Mouse (Mus musculus) thymus, postnatal 25 days (tissue): ENCODE measurements at regions not wholly inside any gene's neighbourhood (a gene's known extent, or its start where the extent isn't known, plus 50 kb on each side); places are given as distances from the start of the nearest gene placed in this dataset.

ENCODE experiments used
- DNase-seq: peaks from one replicate; pipeline ENCODE4 v3.0.0; 2022

DNA sequence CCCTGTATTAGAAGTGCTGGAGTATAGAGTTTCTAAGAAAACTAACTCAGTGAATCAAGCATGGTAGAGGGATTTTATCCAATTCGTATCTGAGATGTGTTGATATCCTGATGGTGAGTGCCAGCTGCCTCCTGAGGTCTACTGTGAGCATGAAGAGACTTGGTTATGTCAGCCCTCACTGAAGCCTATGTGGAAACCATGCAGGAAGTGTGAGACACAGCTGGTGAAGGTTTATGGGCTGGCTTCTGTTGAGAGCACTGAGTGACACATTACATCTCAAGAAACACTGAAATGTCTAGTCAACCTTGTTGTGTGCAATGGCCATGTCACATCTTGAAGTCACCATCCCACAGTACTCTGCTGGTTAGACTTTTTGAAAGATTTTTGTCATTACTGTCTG, 104.6 kb downstream of the Psmg1 start:
- peak; percentile 45 for DNase-seq

DNA sequence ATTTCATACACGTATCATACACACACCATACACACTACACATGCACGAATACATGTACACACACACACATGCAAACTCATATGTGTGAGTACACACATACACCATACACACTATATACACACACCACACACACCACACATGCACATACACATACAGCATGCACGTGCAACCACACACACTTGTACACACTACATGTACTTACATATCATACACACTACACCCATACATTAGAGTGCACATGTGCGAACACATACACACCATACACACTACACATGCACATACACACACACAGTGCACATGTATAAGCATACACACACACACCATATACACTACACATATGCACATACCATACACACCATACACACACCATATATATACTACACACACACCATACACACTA, 117.5 kb downstream of the Psmg1 start:
- peak; percentile 1 for DNase-seq

DNA sequence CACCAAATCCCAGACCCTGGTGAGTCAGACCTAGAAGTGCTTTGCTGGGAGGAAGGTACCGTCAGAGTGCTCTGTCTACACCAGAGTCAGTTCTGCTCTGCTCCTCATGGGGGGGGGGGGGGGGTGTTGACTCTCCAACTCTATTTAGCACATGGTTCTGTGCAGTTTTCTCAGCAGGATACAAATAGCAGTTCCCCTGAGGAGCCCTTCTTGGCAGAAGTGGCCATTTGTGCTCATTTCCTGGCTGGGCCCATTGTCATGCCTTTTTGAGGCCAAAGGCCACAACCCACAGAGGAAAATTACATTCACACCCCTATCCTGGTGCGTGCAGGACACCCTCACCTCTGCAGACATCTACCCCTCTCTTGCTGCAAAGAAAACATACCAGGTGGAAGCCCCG, 118.3 kb downstream of the Psmg1 start:
- DNase-seq = peak; percentile 29

DNA sequence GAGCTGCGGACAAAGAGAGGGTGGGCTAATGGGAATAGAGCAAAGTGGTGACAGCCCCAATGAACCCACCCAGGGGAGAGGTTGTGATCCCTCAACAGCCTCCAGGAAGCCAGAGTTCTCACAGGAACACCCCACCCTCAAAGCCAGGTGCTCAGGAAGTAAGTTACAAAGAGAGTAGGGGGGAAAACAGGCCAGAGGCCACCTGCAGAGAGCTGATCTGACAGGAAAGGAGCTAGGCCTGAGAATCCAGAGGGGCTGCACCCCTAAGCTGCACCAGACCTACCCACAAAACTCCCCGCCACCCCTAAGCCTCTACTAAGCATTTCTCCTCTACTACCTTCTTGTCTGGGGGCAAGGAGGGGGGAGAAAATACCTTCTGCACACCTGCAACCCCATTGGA, 120.5 kb downstream of the Psmg1 start:
- DNase-seq = peak; percentile 82

DNA sequence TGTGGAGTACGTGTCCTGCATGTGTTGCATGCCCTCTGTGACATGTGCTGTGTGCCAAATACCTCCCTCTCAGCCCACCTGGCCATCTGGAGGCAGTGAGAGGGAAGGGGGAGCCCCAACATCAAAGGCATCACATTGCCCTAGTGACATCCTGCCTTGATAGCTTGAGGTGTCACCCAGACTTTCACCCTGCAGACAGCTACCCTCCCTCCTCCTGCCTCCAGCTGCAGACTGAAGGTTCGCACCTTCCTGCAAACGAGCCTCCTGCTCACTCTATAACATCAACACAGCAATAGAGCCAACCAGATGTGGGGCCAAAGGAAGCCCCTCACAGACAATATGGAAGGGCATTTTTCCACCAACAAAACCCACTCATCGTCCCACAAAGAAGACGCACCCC, 121.3 kb downstream of the Psmg1 start:
- DNase-seq = peak; percentile 87

DNA sequence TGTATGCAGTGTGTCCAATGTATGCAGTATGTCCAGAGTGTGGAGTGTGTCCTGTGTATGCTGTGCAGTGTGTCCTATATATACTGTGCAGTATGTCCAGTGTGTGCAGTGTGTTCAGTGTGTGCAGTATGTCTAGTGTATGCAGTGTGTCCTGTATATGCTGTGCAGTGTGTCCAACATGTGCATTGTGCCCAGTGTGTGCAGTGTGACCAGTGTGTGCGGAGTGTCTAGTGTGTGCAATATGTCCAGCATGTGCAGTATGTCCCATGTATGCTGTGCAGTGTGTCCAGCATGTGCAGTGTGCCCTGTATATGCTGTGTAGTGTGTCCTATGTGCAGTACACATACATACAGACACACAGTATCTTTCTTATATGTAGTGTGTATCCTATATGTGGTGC, 121.9 kb downstream of the Psmg1 start:
- peak; percentile 29 for DNase-seq

DNA sequence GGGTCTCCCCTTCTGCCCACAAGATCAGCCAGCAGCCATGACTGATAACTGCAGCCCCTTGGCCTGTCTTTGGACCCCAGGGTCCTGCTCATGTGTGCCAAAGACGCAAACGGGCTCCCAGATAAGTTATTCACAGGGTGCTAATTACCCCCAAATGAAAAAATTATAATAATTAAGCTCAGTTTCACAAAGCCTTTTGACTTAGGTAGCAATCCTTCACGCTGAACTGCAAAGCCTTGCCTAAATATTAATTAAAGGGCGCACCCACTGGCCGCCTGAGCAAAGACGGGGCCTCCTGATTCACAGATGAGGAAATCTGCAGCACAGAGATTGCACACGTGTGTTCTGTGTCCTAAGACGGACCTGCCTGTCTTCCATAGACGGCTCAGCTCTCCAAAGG, 123.2 kb downstream of the Psmg1 start:
- peak; percentile 52 for DNase-seq

DNA sequence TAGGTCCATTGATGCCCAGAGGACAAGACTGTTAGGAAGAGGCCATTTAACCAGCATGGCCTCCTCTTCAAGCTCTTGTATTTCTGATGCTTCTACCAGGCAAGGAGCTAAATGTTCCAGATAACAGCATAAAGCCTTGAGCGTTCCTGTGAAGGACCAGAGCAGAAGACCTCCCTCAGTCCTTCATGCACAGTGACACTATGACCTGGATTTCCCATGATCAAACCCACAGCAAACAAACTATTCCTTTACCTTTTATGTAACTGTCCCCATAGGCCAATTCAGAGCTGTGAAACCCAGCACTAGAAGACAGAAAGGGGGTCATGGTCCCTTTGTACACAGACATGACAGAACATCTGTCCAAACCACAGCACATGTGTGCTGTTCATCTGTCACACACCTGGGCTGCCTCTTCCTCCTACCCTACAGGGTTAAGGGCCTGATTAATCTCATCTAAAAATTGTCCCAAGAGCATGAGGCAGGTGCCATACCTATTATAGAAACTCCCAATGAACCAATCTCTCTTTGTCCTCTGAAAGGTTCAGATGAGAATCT, 123.8 kb downstream of the Psmg1 start:
- peak; percentile 76 for DNase-seq

DNA sequence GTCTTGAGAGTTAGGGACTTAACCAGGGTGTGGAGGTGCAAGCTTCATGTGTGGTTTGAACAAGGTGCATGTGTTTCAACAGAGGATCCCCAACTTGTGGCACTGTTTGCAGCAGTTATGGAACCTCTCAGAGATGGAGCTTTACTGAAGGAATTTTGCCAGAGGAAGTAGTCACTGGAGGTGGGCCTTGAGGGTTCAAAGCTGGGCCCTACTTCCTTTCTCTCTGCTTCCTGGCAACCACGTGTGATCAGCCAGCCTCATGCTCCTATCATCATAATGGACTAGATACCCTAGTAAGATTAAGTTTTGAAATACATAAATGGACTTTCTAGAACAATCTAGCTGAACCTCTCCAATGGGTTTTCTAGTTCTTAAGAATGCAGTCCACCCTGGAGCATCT, 125.2 kb downstream of the Psmg1 start:
- DNase-seq = peak; percentile 41

DNA sequence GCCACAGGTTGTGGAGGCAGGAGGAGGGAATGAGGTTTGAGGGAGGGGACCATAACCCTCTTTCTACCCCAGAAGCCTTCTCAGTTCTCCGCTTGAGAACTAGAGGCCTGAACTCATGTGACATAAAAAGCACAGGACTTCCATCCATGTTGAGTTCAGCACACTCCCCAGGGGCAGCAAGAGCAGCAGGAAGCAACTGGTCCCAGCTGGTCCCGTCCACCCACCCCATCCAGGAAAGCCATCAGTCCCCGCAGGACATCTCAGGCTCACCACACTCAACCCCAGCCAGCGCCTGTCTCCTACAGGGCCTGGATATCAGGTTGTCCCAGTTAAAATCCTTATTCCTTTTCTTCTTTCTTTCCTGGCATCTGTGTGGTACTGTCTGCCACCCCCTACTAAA, 126.1 kb downstream of the Psmg1 start:
- peak; percentile 41 for DNase-seq

DNA sequence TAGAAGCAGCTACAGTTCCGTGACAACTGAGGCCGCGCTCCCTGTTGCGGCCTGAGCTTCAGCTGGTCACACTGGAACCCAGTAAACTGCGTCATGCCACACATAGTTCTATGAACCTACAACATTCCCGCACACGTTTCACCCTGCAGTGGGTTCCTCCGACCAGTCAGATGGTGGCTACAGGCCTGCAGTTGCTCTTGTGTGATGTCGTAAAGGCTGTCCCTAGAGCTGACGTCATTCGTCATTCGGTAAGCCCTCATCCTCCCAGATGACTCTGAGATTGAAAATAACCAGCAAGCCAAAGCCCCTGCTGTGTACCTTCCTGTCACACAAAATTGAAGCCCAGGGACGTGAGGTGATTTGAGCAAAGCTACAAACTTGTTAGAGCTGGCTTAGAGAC, 126.7 kb downstream of the Psmg1 start:
- DNase-seq = no peak

DNA sequence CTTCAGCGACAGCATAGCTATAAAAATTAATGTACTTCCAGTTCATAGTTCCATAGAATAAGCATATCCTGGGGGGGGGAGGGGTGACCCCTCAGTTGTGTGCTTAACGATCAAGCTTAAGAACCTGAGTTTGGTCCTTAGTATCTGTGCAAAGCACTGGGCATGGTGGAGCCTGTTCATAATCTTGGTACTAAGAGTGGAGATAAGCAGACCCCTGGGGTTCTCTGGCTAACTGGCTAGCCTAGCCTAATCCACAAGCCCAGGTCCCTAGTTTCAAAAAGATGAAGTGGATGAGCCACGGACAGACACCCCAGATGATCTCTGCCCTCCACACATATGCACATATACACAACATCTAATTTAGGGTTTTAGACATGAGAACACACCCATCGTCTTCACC, 127.2 kb downstream of the Psmg1 start:
- peak; percentile 6 for DNase-seq

DNA sequence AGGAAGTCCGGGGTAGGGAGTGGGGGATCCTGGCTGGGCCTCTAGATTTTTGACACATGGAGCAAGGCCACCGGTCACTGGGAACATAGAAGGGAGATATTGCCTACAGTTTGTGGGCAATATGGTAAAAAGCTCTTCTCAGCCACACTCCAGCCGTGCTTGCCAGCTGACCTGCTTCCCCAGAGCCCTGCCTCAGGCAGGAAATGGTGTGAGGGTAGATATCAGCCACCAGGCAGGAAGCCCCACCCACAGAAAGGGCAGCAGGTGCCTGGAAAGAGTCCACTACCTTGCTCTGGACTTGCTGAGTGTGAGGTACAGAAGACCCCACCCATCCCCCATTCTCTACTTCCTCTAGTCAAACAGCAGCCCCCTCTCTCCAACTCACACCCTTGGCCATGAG, 128.1 kb downstream of the Psmg1 start:
- peak; percentile 72 for DNase-seq

DNA sequence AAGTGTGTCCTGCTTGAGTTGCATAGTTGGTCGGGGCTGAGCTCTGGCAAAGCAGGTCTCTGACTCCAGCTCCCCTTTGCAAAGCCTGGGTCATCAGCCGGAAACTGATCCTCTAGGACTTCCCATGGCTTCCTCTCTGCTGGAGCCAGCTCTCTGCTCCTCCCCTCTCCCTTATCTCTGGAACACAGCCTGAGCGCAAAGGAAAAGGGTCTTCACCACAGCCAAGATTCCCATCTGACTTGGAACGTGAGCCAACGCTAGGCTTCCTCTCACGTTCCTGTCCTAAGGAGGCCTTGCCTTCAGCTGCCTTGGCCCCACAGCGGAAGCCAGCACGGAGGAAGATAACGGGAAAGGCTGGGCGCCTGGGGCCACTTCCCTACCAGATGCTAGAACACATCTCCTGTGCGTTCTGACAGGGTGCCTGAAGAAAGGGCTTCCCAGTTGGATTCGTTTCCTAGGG, 129.5 kb downstream of the Psmg1 start:
- DNase-seq = peak; percentile 41

DNA sequence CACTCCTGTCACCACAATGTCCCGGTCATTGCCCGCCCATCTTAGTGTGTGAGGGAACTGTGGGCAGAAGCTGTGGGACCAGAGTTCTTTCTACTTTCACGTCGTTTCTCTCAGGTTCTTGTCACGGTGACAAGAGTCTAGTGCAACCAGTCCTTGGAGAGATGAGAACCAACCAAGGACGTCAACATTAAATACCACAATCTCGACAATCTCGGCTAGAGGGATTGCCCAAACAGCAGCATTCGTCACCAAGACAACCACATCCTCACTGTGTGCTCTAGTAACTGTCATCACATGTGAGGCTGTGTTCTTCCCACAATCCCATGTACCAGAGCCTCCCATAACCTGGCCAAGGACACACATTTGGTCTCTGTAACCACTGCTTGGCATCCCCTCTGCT, 129.9 kb downstream of the Psmg1 start:
- DNase-seq = peak; percentile 34

DNA sequence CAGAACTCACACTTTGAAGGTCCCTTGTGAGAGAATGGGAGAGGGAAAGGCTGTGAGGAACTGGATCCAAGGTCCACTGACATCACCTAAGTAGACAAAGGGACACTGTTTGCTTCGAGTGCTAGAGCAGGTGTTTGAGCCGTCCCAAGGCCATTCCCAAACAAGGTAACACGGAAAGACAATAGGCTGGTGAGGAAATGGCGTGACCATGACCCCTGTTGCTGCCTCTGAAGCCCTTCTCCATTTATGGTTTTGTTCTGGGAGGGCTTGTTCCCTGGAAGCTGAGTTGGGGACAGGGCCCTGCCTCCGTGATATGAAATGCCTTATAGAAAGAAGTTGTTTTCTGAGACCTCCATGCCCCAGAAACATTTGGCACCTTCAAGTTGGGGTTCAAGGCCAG, 130.6 kb downstream of the Psmg1 start:
- DNase-seq = peak; percentile 5

DNA sequence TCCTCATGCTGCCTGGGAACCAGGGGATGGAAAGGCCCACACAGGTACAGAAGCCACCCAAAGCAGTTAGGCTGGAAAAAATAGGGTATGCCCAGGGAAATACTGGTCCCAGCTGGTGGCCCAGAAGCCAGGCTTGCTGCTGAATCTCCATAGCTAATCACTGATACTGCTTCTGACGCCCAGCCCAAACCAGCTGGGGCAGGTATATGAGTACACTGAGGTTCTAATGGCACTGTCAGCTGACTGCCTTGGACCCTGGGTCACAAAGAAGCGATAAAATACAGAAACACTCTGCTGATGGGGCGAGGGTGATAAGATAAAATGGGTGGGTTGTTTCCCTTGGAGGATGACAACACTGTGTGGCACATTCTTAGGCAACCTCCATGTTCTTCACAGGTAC, 133.4 kb downstream of the Psmg1 start:
- DNase-seq = no peak

DNA sequence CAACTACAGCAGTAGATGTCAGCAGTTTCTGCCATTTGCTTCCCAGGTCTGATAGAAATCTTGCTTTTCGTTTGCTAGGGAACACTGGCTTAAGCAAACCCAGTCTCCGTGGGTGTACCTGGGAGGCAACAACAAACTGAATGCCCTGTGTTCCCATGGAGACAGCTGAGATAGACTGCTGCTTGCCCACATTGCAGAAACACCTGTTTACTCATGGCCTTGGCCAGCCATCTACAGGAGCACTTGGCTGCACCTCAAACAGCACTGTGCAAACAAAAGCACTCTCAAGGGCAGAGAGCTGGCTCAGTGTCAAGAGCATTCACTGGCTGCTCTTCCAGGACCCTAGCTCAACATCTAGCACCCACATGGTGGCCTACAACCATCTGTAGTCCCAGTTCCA, 135.5 kb downstream of the Psmg1 start:
- DNase-seq = peak; percentile 63

DNA sequence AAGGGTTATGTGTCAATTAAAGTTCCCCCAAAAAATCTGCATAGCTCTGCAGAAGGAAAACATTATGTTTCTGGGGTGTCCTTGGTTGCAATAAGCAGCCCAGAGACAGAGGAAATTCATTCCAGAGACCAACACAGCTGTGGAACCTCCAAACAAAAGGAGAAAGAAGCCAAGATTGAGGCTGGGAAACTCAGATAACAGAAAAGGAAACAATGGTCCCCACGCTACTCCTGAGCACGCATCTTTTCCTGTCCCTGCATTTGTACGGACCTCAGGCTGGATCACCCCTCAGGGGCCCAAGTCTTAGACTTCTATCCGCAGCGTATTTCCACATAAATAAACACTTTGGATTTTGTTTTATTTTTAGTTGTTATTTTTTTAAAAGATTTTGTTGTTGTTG, 138.9 kb downstream of the Psmg1 start:
- no peak for DNase-seq

DNA sequence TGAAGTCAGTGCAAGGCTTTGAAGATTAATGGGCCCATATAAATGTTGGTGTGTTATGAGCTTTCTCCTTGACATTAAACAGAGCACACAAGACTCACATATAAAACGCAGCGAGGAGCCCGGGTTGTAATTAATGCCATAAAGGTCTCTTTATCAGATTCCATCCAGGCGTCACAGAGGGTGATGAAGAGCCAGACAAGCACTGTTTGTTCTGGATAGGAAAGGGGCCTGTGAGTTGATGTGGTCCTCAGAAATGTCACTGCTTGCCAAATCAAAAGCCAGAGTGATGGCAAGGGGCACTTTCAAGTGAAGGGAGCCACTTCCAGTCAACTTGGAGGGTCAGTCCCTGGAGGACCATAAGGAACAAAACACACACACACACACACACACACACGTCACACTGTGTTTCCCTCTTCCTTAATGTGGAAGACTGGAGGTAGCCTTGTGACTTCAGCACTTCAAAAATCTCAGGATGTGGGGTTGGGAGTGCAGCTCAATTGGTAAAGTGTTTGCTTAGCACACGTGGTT, 142.1 kb downstream of the Psmg1 start:
- DNase-seq = no peak

DNA sequence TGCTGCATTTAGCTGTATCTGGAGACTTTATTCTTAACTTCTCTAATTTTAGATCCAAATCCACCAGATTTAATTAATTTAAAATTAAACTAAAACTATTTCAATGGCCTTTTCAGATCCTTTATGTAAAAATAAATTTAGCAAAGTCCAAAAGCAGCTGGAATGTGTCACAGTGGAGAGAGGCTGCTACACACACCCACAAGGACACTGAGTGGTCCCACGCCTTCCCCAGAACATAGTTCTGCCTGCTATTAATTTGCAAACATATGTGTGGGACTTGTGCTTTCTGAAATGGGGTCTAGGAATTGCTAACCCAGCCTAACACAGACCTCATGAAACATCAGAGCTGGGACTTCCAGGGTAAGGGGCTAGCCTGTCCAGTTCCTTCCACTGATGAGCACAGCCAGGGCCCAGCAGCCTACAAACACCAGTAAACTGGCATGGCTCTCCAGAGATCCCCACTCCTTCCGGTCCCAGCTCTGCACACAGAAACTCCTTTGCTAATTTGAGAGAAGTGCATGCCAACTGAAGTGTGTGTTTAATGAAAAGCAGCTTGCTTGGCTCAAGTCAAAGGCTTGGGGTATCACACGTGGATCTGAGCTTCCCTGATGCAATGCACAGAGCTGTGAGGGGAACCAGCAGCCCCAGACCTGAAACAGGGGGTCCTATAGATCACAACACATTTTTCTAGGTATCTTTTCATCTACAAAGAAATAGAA, 142.8 kb downstream of the Psmg1 start:
- DNase-seq = no peak

DNA sequence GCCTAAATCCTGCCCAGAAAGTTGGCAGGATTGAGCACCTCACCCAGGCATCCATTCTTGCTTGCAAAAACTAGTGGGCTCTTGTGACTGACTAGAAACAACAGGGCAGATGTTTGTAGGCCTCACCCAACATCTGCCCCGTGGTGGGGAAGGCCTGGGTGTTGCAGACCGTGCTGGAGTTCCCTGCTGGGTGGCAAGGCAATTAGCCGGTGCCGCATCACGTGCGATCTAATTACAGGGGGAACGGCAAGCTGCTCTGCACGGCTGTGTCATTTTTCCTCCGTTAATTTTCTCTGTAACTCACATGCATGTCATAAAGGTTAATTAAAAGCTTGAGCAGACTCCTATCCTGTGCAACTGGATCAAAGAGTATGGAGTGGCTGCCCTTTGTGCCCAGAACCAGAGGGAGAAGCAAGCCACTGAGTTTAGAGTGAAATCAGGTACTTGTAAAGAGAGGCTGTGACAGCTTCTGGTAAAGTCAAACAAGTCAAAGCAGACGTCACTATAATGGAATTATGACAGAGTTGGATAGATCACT, 143.5 kb downstream of the Ets2 start:
- no peak for DNase-seq

DNA sequence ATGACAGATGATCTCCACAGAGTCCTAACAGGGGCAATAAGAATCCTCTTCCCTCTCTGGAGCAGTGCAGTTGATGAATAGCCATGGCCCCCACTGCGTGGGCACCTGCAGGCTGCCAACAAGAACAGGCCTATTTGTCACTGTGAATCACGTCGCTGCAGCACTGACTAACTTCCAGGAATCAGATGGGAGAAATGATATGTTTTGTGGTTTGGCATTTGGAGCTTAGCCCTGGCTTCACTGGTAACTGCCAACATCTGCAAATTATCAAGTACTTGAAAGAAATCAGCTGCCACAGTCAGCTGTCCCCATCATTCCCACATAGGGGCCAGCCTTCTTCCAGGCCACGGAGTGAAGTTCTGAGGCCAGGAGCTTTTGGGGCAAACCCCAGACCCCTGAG, 142.8 kb downstream of the Ets2 start:
- DNase-seq = no peak

DNA sequence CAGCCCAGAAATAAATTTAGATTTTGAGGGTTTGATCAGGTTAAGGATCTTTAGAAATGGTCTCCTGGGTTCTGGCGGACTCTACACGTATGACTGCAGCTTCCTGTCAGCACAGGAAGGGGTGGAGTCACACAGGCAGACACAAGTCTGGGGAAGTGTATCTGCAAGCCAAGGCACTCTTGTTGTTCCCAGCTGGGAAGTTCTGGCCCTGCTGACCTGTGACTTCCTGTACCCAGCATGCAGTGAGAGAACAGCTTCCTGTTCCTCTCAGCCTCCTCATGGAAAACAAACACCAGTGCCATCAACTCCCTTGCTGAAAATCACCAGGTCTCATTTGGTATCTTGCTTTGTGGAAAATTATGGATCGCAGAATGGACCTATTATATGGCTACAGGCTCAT, 140.9 kb downstream of the Ets2 start:
- DNase-seq = no peak
